Mouse (Mus musculus) layer of hippocampus, postnatal 14 days (tissue): ENCODE measurements at regions not wholly inside any gene's neighbourhood (a gene's known extent, or its start where the extent isn't known, plus 50 kb on each side); places are given as distances from the start of the nearest gene placed in this dataset.

Source experiments
- DNase-seq, 2 experiments: peaks; one replicate each; pipeline ENCODE4 v3.0.0; 2021 to 2022; ENCODE audit warnings: low spot score in 2 of 2, mixed read lengths in 1 of 2

DNA sequence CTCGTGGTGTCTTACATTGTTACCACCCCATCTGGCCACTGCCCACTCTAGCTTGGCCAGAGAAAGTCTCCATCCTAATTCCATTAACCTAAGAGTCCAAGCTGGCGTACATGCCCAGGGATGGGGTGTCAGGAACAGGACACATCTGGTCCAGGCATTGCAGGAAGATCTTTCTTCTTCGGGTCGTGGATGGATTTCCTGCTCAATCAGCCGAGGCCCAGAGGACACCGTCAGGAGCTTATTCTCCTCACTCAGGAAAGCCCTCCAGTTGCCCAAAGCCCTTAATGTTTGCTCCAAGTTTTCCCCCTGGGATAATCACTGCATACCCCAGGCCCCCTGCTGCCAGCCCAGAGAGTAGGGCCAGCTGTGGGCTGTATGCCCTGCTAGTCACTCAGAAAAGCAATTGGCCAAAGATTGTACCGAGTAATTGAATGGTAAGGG lies 172.2 kb upstream of the Zfp703 start:
- DNase-seq, result peak in 1 of 2 experiments; percentile 40

DNA sequence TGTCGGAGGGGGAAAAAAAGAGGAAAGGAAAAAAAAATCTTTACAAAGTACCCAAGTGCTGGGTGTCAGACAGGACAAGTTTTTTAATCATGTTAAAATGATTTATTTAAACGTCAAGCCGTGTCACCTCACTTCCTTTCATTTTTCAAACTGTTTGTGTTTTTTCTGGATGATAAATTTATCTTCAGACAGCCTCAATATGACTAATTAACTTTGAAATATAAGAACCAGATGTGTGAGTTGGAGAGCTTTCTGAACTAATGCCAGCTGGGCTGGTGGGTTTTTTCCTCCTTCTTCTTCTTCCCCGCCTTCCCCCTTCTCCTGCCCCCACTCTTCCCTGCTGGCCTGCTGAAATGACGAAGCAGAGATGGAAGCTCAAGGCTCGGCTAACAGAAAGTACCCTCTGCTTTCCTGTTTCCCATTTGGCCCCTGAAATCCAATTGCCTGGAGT lies 171.7 kb upstream of the Zfp703 start:
- DNase-seq, result no peak

DNA sequence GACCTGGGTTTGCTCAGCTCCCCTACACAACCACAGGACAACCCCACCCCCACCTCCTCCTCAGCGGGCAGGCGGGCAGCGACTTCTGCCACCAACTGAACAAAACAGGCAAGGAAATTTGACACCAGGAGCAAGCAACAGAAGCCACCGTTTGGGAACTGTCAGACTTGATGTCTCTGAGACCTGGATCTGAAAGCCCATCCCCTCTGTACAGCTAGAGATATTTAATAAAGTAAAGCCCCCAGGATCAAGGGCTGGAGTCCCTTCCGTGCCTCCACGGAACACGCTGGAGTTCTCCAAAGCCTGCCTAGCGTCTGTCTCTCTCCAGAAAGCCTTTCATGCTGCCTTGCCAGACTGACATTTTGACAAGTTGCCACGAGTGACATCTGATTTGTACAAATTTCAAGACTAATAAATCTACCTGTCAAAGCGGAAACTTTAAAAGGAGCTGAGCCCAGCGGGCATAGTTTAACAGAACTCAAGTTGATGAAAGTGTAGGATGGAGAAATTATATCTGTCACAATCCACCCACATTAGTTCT lies 168.9 kb upstream of the Zfp703 start:
- DNase-seq, result peak; percentile 28 to 44

DNA sequence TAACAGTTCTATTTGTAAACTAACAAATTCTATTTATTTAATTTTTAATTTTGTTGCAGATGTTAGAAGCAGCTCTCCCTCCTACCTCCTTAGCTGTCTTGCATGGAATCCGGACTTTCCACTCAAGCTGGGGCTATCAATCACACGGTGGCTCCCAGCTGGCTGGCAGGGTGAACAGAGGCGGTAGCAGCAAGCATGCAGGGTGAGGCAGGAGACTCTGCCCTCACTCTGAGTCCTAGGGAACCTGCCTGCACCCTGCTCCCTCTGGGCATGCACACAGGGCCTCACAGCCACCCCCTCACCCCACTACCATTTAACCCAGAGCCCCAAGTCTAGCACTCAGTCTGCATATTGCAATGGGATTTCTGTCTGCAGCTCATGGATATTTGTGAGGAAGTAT lies 168.4 kb upstream of the Zfp703 start:
- no peak for DNase-seq

DNA sequence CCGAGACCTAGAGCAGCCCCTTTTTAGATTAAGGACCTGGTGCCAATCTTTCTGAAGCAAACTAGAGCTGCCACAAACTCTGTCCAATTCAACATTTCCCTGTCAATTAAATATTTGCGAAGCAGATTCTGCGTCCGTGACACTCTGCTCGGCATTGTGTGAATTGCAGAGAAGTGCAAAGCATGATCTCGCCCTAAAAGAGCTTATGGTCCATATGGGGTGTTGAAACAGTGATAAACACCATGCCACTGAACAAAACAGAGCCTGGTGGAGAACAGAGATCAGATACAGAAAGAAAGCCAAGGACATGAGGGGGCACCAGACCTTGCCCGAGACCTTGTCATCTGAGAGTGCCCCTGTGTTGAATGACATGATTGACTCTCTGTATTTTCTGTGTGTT lies 167.2 kb upstream of the Zfp703 start:
- peak in 1 of 2 experiments; percentile 29 for DNase-seq

DNA sequence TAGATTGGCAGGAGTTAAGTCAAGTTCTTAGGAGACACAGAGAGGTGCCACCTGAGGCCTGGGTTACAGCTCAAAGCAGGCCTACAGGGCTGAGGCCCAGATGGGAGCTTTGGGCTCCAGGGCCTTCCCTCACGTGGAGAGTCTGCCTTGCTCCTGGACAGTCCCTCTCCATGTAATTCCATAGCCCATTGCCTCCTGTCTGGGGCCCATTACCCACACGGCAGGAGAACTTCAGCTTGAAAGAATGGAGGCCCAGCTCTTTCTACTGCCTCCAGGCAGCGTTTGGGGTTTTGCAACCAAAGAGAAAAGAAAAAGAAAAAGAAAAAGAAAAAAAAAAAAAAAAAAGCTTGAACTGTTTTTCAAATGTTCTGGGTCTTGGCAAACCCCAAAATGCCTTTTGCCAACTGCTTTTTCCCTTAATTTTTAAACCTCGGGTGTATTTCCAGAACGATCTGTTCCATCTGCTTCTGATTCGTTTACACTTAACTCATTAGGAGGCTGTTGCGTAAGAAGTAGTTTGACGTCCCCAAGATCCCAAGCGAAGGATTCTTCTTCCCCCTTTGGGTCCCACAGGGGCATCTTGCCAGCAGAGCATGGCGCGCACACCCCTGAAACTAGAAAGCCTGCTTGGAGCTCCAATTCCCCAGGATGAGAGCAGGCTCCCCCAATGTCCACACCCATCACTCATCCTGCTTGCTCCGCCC lies 165.4 kb upstream of the Zfp703 start:
- DNase-seq, result peak in 1 of 2 experiments; percentile 61

DNA sequence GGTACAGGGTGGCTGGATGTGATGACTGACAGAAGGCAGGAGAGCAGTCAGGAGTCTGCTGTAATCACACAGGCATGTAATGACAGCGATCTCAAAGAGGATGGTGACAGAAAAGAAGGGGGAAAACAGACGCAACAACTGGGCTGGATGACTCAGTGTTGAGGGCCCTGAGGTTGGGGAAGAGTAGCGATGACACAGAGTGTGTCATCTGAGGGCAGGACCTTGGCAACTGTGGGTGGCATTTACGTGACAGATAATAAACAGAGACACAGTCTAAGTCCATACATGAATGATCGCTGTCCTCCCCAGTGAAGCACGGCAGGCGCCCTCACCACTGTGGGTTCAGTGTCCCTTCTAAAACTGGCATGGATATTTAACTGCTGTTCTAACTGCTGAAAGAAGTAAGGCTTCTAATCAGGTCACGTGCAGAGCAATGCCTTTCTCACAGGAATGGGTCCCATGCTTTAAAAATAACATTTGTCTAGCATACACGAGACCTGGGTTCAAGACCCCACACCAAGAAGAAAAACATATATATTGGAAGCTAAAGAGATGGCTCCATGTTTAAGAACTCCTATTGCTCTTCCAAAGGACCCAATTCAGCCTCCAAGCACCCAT lies 163.8 kb upstream of the Zfp703 start:
- no peak for DNase-seq

DNA sequence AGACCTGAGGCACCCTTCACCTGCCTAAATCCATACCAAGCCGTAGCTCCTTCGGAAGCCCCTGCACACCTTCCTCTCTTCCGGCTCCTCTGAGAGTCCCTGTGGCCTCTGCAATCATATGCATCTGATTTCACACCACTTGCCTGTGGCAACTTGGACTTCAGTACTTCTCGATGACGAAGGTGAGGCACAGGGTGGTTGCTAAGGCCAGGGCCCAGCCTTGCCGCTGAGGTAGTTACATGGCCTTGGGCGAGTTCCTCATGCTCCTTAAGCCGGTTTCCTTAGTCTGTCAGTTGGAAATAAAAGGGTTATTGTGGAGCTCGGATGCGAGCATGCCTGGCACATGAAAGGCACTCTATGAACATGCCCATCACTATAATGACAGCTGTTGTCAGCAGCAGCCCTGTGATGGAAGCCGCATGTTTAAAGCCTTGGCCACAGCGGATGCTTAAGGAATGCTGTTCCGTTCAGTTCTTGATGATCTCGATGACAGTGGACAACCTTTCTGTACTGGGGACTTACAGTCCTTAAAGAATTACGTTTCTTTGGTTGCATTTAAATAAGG lies 162.0 kb upstream of the Zfp703 start:
- DNase-seq, result no peak

DNA sequence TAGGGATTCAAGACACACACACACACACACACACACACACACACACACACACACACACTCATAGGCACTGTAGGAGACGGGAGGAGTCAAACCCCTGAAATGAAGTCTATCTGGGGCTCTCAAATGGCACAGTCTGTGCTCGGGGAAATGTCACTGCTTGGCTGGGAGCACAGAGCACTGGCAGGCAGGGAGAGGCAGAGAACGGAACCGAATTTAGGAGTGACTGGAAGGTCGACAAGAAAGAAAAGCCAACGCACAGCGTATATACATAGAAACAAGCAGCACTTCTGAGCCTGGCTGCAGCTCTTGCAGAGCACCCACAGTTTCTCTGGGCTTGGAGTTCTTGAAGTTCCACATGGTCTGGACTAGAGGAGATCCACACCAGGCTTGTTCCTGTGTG lies 160.1 kb upstream of the Zfp703 start:
- DNase-seq, result no peak

DNA sequence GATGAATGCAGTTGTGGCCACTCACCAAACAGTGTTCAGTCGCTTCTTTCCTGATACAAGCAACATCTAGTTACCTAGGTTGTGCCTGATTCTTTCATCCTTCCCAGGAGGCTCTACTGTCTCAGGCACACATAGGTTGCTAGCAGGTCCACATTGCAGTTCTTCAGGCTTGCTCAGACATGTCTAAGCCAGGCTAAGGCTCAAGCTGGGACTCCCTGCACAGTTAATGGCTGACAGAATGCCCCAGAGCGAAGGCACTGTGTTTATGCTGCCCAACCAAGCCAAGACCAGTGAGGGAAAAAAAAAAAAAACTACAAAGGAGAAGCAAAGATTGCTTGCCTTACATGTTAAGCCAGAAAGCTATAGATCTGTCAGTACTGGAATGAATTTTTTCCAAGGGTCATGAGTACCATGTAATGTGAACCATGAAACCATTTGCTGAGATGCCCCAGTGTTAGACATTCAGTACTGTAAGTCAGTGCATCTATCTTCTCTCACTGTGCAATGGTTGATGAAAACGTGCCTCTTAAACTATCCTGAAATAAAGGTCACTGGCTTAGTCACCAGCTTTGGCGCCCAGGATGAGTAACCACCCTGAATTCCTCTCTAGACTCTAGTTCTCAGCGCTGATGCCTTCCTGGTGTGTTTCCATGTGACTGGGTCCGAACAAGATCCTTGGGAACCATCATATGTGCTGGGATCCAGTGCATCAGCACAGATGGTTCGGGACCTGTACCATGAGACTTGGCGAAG lies 152.8 kb upstream of the Zfp703 start:
- DNase-seq, result no peak

DNA sequence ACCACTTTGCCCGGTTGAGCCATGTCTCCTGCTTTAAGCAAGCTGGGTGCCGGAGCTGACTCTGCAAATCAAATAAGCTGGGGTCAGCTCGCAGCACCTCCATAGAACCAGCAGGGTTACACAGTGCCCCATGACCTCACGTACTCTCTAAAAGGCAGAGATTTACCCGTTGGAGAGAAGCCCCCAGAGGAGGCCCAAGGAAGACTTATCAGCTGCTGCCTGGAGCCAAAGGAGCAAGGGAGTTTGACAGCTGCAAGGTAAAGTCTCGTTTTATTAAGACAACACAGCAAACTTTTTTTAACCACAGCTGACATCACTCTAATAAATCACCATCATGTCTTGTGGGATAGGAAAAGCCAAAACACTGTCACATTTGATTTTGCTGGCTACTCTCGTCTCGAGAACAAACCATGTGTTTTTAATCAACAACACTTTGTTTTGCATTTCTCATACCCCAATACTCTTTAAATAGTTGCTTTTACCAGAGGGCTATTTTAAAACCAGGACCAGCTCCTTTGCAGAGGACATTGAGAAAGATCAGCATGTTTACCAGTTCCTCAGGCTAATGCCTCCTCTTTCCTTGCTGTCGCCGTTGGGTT lies 148.7 kb upstream of the Zfp703 start:
- no peak for DNase-seq

DNA sequence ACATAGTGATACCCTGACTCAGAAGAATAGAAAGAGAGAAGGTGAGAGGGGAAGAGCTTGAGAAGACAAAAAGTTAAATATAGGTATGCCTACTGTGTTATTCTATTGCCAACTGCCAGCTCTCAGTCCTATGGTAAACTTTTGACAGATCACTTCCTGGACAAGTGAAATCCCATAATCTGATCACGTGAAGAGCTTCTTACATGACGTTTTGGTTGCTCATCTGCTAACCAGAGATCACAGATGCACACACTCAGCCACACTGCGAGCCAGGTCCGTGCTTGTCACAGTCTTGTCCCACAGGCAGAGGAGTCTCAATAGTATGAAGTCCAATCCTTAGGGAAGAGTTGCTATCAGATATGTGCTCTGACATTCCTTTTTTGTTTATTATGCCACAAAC lies 147.8 kb upstream of the Zfp703 start:
- no peak for DNase-seq

DNA sequence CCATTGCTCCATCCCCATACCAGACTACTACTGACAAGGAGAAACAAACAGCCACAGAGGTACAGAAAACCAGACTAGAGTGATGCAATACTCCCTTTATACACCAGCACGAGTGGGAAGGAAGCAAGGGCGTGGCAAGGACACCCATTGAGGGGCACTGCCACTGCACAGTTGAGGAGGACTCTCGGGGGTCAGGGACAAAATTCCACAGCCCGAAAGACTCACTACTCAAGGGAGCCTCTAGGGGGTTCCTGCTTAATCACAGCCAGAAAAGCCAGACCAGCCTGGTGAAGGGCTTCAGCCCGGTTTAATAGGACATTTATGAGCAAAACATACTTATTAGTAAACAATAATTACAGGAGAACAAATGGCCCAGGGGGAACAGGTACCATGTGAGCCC lies 146.0 kb upstream of the Zfp703 start:
- DNase-seq, result no peak

DNA sequence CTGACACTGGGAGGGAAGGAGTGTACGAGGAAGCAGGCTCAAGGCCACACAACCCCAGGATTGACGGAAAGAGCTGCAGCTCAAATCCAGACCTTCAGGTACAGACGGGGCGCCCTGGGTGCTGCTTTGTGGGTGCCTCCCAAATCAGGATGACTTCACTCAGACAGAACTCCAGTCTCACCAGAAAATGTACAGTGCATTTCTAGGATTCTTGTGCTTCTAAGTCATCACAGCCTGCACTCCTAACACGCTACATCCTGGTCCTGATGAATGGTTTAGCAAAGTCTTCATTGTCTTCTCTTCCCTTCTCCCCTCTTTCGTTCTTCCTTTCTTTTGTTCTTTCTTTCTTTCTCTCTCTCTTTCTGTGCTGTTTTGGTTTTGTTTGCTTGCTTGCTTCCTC lies 145.3 kb upstream of the Zfp703 start:
- no peak for DNase-seq

DNA sequence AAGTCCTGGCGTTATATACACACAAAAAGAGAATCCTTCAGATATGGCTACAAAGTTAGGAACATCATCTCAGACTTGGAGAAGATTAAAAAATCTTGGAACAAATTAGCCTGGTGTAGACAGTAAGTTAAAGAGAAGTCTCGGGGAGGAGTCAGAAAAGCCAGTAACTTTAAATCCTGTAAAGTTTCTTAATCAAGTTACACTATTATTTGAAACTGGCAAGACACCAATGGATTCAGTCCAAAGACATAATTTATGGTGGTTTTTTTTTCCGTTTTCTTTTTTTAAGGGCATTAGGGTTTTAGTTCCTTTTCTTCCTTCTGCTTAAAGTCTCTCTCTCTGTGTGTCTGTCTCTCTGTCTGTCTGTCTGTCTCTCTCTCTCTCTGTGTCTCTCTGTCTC lies 144.6 kb upstream of the Zfp703 start:
- no peak for DNase-seq

DNA sequence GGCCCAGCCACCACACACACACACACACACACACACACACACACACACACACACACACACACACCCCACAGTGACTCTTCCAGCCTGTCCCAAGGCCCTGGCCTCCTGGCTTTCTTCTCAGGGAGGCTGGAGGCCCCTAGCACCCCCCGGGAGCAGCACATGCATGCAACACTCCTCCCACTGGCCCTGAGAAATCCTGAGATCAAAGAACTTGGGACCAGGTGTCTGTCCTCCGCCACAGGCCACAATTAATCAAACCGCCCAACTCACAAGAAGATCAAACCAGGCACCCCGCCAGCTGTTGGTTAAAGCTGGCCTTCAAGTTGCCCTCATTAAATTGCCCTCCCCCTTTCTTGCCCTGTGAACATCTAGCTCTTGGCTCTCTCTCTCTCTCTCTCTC lies 143.8 kb upstream of the Zfp703 start:
- DNase-seq, result no peak

DNA sequence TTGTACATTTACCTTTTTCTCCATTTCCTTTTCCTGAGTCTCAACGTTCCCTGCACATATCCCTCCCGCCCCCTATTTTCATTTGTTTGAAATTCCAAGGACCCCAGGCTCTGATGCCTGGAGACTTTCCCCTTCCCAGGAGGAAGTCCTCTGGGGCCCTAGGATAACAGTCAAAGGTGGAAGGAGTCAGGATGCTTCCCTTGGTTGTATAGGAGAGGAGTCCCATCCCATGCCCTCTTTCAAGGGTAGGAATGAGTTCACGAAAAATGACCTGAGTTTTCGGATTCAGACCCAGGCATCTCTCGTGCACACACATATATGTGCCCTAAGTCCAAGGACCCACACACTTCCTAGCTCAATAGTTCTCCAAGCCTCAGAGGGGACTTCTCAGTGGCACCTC lies 143.3 kb upstream of the Zfp703 start:
- DNase-seq, result no peak

DNA sequence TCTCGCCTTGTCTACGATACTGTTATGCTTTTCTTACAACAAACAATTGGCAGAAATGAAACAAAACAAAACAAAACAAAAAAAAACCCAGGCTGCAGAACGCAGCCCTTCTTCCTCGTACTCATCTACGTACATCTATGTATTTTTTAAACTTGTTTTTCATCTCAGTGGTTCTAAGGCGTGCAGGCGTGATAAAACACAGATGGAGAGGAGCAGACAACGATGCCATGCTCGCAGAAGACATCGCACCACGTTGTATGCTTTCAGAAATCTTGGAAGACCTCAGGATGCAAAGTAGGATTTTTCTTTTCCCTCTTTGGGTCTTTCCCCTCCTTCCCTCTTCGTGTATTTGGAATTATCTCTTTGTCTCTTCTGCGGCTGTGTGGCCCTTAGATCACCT lies 142.5 kb upstream of the Zfp703 start:
- no peak for DNase-seq

DNA sequence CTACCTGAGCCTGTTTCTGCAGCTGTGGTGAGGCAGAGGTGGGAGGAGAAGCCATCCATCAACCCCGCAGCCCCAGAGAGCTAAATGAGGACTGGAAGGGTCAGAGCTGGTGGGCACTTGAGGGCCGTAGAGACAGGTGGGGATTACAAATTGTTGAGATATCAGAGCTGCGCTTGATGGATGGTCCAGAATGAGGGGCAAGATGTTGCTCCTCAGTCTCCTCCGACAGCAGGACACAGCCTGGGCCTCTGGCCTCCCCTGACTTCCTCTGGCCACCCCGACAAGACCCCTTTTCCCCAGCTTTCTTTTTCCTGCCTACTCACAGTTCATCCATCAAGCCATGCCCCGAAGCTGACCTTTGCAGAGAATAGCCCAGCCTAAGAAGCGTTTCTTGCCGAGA lies 142.0 kb upstream of the Zfp703 start:
- DNase-seq, result no peak

DNA sequence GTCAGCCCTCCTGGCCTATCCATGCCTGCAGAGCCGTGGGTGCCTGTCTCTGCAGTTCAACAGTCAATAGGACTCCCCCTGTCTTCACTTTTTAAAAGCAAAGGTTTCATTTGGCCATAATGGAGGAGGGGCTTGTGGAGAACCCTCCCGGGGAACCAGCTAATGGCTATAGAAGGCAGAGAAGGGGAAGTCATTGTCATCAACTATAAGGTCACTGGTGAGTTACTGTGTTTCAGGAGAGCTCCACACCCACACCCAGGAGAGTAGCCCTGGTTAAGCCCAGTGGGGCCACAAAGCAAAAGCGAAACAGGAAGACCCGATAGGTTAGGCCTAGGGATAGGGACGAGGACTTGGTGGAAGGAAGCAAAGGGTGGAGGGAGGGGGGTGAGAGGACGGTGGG lies 141.5 kb upstream of the Zfp703 start:
- no peak for DNase-seq

DNA sequence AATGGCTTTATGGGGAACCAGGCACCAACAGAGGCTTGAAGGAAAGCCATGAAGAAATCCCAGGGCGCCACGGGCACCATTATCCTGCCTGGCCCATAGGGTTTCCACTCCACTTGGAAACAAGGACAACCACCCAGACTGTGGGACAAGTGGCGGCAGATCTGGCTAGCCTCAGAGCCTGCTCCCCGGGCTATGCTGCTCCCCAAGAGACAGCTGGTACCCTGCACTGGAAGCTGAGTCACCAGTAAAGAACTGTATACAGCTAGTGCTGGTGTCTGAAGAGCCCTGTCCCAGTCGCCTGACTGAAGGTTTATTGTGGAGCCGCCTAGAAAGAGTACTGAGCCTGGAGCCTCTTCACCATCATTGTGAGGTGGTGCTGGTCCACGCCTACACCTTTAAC lies 140.6 kb upstream of the Zfp703 start:
- DNase-seq, result no peak
